Mouse (Mus musculus): ENCODE measurements at regions not wholly inside any gene's neighbourhood (a gene's known extent, or its start where the extent isn't known, plus 50 kb on each side); places are given as distances from the start of the nearest gene placed in this dataset.
"Not testable (repeated sequence)": the region's sequence is repeated elsewhere in the genome, so short reads cannot be mapped to it uniquely, and the experiment has no call there.

DNA sequence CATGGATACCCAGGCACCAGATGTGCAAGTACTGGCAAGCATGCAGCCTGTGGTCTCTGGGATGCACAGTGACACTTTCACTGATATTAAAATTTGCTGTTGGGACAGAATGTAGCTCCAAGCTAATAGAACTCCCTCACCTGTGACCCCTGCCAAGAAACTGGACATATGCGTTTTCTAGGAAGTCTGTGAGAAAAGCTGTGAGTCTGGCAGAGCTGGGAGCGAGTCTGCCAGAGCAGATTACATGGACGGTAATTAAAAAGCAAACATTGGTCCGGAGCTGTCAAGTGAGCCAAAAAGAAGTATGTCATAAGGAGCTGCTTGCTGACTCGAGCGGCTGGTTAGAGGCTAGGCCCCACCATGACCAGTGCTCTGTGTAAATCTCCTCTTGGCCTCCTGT lies 147.1 kb downstream of the Tsen15 start:
- peak in 1 of 2 experiments; percentile 33 for DNase-seq

DNA sequence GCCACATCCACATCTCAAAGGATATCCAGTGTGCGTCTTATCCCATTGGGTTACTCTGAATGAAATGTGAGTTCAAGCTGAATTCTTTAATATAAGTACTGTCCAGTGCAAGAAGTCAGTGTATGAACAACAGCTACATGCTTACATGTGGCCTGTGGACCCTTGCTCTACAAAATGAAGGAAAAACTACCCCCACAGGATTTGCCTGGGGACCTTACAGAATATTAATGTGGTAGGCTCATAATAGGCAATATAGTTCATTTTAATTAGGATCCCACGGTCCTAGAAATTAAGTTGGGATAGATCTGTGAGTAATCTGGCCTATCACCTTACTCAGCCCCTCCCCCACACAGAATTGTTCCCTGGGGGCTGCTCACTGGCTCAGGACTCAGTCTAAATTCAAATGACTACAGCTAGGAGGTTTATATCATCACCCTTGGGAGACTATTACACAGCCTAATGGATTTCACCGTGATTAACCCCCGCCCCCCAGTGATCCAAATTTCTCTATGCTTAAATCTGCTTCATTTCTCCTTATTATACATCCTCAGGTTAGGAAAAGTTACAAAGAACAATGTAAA lies 145.4 kb upstream of the 1700025G04Rik start:
- no peak for DNase-seq

DNA sequence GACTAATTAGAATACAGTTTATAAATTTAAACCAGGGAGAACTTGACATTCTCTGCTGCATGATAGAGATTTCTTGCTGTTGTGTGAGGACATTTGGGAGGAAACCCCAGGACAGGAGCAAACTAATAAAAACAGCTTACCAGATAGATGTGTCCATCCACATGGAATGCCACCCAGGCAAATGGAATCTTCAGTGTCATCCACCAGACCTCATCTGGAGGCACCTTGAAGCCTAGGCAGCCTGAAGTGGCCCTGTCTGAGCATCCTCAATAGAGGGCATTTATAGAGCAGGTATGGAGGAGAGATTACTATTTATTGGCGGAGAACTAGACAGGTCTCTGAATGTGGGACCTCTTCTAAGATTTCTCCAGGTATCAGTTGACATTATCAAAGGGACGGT lies 144.8 kb upstream of the 1700025G04Rik start:
- no peak for DNase-seq

DNA sequence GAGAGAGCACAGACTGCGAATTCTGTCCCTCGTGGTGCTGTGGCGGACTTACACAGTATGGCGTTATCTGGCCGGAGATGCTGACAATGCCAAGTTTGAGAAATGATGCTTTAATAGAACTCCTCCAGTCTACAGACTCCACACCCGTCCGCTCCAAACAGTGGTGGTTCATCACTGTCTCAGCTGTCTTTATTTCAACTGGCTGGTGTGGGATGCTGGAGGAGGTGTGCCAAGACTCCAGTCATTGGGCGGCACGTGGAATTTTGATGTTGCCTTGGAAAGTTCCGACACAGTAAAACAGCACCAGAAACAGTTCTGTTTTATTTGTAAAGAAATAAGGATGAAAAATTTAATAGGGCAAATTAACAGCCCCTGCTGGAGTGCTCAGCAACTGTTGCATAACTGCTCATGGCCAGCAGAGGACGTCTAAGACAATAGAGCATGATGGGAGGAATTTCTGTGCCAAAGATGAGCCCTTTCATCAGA lies 141.8 kb upstream of the 1700025G04Rik start:
- no peak for DNase-seq

DNA sequence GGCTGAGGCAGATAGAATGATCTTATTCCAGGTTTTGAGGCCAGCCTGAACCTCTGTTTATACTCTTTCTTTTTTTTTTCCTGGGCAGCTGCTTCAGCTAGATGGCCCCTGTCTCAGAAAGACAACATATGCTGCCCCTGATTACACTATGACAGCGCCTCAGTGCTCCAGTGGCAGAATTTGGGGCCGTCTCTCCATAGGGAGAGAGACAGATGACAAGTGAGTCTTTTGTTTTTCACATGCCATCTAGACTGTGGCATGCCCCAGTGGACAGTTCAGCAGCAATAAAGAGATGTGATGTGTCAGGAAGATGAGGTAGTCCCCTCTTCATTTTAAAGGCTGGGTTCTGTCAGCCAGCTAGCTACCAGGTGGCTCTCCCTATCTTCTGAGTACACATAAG lies 139.8 kb upstream of the 1700025G04Rik start:
- DNase-seq = no peak

DNA sequence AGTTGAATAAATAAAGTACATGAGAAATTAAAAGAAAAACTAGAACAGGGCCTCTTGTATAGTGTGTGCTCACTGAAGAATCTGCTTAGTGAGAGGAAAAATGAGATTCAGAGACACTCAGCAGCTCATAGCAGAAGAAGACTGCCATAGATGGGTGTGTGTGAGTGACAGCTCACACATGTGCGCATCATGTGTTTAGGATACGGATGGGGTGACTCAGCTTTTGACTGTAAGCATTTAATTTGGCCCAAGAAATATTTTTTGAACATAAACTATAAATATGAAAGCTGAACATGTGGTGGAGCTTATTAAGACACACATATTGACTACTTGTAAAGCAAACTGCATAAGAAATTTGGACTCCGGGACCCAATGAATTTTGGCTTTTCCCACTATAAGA lies 136.1 kb upstream of the 1700025G04Rik start:
- no peak for DNase-seq

DNA sequence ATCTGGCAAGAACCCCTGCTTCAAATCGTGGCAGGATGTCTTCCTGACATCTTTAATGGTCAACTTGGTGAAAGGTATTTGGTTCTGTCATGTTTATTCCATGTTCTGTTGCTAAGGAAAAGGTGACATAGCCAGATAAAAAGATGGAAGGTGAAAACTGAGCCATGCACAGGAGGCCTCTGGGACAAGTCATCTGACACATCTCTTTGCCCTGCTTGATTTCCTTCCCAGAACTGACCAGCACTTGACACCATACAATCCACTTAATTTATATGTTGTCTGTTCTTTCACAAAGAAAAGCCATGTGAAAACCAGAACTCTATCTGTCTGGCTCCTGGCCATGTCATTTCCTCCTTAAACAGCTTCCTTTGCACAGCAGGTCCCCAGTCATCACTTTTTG lies 133.7 kb upstream of the 1700025G04Rik start:
- no peak for DNase-seq

DNA sequence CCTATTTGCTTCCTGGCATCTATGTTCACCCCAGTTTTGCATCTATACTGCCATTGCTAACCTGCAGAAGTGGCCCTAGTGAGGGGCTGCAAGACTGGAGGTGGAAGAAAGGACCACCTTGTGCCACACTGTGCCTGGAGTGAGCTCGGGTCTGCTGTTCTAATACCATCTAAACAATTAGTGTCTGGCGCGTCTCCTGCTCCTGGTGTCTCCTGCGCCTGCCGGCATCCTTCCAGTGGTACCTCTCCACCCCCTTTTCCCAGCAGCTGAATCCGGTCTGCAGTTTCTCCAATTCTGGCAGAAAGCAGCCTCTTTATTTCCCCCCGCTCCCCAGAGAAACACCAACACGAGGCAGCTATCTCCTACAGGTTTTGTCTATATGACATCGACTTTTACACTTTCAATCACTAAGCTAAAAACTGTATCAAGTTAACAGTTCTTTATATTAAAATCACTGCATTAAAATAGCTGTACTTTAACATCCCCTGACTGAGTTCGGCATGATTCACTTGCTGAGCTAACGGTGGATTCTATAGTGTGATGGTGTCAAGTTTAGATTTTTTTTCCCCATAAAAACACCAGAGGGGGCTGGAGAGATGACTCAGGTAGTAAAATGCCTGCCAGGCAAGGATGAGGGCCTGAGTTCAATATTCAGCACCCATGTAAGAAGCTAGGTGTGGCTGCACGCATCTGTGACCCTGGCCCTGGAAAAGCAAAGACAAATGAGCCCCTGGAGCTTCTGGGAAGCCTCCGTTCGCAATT lies 131.1 kb upstream of the 1700025G04Rik start:
- DNase-seq = no peak

DNA sequence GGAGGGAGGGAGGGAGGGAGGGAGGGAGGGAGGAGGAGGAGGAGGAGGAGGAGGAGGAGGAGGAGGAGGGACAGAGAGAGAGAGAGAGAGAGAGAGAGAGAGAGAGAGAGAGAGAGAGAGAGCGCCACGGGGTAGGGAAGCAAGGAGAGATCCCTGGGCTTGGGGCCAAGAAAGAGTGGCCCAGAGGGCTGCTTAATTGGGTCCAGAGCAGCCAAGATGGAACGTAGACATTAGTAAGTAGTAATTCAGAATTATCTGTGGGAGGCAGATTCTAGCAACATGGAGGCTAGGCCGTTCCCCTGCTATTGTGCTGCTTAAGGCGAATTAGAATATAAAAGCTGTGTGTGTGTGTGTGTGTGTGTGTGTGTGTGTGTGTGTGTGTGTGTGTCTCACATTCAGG lies 129.8 kb upstream of the 1700025G04Rik start:
- DNase-seq = not testable (repeated sequence)

DNA sequence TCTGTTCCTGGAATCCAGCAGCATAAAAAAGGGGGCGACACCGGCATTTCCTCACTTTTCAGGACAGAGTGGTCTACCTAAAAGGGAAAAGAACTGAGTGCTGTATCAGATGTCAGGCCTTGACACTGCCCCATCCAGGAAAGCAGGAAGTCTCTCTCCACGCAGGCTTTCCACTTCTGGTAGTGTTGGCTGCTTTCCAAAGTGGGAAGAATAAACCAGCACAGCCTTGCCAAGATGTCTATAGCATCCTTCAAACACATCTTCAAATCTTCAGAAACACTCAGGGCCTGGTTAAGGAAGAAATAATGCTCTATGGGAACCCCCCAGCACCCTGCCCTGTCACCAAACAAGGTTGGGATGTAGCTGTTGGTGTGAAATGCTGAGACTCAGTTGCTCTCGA lies 127.5 kb upstream of the 1700025G04Rik start:
- peak; percentile 15 to 29 for DNase-seq

DNA sequence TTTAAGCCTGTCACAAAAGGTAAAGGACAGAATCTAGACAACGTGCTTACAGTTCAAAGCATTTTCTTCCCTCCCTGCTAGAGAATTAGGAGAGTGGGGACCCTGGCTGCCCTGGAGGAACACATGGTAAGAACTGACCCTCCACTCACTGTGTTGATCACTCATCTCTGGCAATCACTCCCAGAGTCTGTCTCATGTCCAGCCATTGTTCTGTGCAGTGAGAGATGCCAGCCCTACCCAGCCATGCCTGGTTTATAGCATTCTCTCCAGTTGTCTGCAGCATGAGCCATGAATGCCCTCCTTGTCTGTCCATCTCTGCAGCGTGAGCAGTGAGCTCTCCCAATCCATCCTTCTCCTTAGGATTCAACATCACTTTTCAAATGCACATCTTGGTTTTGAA lies 124.5 kb upstream of the 1700025G04Rik start:
- no peak for DNase-seq

DNA sequence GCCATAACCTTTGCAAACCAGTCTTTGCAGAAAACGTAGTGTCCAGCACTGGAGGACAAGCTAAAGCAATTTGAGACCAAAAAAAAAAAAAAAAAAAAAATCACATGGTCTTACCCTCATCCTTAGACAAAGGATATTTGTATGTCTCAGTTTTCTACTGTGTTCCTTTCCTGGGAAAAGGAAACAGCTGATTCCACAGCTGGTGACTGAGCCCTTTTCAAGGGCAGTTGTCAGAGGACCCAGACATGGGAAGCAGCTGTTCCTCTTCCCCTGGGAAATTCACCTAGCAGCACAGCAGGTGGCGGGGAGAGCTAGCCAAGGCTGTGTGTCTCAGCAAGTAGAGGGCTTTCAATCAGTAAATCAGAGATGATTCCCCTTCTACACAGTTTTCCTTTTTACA lies 113.3 kb upstream of the 1700025G04Rik start:
- no peak for DNase-seq

DNA sequence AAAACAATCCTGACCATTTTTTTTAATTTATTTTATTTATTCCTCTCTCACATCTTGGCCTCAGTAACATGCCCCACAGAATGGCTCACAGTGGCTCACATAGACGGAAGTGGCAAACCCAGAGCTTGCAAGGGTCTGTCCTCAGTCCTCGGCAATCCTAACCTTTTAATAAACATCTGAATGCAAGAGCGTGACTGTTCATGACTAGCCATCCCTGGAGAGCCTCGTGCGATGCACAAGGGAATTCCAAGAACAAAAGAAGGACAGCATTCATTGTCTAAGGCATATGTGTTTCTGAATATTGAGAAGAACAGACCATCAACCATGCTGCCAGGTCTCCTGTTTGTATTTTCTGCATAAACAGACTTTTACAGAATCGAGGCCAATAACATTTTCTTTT lies 98.8 kb upstream of the 1700025G04Rik start:
- no peak for DNase-seq

DNA sequence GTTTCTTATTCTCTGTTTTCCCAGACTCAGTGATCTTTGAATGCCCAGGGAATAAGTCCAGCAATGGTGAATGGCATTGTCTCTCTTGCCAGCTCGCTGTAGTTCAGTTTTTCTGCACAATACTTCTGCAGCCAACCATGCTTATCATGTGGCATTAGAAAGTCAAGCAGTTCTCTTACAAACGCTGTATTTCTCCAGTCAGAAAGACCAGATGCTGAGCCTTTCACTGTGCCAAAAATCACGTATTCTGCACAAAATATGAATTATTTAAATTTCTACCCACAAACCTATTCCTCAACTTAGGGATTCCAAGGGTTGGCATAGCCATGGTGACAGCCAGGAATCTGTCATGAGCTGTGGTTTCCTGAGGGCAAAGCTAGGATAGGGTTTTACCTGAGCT lies 95.0 kb upstream of the 1700025G04Rik start:
- DNase-seq = no peak

DNA sequence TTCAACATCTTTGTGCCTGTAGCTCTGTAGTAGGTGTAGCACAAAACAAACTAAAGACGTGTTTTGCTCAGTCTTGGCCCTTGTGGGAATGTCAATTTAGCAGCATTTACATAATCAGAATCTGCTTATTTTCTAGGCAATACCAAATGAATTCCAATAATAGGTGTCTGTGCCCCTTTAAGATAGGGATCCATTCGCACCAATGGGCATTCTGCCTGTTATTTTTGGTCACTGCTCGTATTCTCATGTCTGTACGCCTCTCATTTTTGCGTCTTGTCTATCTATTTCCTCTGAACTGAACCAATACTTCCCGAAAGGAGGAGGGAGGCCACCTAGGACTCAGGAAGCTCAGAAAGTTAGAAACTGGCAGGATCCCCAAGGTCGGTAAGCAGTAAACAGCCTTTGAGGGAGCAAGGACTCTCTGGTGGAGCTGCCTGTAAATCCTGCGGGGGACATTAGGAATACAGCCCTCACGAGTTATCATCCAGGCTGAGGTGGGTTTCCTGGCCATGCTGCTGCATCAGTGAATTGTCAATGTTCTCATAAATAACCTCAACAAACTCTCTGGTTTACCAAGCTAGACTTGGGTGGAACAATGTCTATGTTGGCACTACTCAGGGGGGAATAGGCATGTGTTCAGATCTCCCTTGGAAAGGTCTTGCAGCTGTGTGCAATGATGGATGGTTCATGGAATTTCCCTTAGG lies 86.5 kb upstream of the 1700025G04Rik start:
- no peak for DNase-seq

DNA sequence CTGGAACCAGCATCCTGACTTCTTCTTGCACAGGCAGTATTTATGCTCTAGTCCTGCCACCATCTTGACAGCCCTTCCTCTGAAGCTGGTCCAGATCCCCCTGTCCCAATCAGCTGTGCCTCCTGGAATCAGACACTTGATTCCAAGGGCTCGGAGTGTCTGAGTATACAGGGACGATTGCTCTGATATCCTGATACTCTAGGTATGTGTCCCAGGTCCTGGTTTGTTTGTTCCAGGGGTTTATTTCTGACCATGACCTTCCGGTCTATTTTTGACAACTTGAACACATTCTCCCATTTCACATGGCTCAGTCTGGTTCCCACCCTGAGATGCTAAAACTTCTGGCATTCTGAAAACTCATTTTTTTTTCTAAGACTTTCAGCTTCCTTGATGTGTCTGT lies 85.8 kb upstream of the 1700025G04Rik start:
- DNase-seq = no peak

DNA sequence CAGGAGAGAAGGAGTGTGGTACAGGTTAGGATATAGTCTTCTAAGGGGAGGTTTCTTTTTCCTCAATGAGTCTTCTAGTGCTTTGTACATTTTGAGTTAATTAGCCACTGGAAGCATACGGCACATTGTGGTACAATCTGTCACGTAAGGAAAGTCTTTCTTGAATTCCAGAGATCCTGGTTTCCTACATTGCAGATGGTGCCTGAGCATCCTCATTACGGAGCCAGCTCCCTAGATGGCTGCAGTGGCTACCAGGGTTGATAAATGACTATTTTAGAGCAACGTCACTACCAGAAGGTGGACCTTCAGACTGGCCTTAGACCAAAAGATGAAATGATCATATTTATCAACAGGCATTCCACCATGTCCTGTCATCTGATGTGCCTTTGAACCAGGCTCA lies 84.5 kb upstream of the 1700025G04Rik start:
- DNase-seq = no peak

DNA sequence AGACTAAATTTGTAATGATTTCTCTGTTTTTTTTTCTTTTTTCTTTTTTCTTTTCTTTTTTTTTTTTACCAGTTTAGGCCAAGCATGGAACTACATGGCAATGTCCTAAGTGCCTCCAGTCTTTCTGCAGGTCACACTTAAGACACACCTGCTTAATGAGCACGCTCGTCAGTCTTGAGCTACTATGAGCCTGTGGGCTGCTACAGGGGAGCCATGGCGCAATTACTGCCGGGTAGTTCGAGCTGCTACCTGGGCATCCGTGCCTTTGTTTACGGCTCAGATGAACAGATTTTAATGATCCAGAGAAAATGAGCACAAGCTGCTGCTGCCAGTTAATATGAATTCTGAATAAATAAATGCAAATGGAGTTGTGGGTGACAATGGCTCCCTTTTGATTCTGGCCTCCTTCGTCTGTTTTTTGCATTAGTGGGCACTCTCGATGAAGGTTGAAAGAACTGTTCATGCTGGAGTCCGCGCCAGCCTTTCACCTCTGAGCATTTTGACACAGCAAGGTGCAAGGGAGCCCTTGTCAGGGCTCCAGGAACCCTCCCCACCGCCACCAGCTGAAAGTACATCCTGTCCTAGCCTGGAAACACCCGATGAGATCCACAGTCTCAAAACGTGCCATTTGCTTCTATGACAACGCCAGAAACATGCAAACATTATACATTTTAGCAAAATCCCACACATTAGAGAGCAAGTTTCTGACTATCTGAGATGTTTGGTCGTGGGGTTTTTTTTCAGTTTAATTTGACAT lies 81.3 kb upstream of the 1700025G04Rik start:
- DNase-seq = no peak

DNA sequence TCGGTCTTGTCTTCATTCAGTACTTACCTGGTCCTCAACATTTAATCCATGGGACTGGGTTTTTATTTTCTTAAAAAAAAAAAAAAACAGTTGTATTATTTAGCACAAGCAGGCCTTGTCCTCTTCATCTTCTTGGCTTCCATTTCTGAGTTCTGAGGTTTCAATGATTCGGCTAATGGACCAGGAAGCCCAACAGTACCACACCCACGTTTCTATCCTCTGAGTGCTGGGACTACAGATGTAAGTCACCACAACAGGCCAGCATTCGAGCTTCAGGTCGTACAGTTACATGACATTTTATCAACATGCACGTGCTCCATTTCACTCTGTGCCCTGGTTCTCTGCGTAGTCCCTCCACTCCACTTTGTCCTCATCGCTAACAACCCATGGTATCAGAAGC lies 80.7 kb upstream of the 1700025G04Rik start:
- no peak for DNase-seq

DNA sequence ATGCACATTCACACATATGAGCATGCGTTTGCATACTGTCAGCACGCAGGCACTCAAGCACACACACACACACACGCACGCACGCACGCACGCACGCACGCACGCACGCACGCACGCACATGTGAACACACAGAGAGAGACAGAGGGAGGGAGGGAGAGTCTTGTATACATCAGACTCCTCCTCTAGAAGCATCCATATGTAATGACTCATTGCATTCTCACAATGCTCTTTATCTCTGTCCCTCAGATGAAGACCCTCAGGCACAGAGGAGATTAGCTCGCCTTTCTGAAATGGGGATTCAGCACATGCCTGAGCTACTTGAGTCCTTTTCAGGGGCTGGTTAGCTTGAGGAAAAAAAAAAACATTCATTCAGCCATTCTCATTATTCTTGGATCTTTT lies 79.6 kb upstream of the 1700025G04Rik start:
- no peak for DNase-seq

DNA sequence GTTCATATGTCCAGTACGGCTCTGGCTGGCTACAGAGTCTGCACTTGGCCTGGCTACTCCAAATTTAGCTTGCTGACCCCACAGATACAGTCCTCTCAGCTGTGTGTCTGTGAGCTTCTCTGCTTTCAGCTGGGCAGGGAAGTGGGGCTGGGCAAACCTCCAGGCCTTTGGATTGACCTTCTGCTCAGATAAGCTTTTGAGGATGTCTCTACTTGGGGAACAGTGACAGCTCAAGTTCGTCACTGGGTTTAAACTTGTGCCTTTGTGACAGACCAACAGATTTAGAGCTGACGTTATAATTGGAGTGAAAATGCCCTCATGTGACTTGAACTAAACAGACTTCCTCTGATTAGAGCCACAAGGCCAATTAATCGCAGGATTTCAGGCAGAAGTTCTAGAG lies 78.4 kb upstream of the 1700025G04Rik start:
- peak; percentile 14 to 51 for DNase-seq

DNA sequence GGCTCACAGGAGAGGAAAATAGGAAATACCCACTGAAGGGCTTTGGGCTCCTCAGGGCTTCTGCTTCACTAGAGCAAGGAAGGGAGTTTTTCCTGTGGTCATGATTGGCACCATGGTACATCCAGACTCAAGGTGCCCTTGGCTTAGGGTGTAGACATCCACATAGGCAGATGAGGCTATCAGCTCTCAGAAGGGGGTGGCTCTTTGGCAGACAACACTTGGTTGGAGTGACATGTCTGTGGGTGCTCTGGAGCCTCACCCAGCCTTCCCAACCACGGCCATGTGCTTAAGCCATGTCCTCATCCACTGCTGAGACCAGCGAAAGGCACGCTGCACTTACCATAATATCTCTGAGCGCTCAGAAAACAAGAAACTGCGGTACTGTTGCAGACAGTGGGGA lies 77.8 kb upstream of the 1700025G04Rik start:
- DNase-seq = no peak

DNA sequence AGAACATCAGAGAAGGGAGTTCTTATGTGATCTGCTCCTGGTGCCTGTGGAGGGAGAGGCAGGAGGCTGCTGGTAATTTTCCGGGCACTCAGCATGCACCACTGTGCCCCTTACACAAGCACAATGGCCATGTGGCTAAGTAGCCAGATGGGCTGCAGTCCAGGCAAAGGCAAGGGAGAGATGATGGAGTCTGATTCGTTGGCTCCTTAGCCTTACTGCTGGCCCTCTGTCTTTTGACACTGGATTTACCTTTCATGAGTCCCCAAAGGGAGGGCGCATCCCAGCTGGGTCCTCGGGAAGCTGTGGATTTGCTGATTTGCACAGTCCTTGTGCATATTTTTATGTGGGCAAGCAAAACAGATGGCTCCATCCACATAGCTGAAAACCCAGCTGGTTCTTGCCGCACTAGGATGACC lies 75.6 kb upstream of the 1700025G04Rik start:
- no peak for DNase-seq

Measured in lung, postnatal 4 days (tissue).